Mouse (Mus musculus) lung, postnatal 36 days (tissue): ENCODE measurements around the gene Egln1.

Experiments used
- DNase-seq: peaks from one replicate; pipeline ENCODE4 v3.0.0; 2022; ENCODE audit warnings: mixed read lengths

The Egln1 gene

GRCm38 (mm10) chr8:124949209-124950068 lies at the start of gene Egln1:
Gene Egln1, minus strand, starts transcription at chr8:124949324.
- peak; percentile 83 for DNase-seq

- no peak for DNase-seq
Observed at GRCm38 (mm10) chr8:124995776-124996175, 46.7 kb upstream of the Egln1 start.

- no peak for DNase-seq
Observed at GRCm38 (mm10) chr8:124991668-124991926, 42.5 kb upstream of the Egln1 start.

GRCm38 (mm10) chr8:124990923-124991667 lies 42.0 kb upstream of the Egln1 start:
- DNase-seq, result no peak

- DNase-seq, result no peak
Observed at GRCm38 (mm10) chr8:124980828-124981227, 31.7 kb upstream of the Egln1 start.

- no peak for DNase-seq
Observed at GRCm38 (mm10) chr8:124980036-124980435, 30.9 kb upstream of the Egln1 start.

GRCm38 (mm10) chr8:124978026-124978425 lies 28.9 kb upstream of the Egln1 start:
- DNase-seq, result no peak

- DNase-seq, result no peak
Observed at GRCm38 (mm10) chr8:124976211-124976610, 27.1 kb upstream of the Egln1 start.

- DNase-seq, result no peak
Observed at GRCm38 (mm10) chr8:124974254-124974653, 25.1 kb upstream of the Egln1 start.

GRCm38 (mm10) chr8:124973221-124973620 lies 24.1 kb upstream of the Egln1 start:
- DNase-seq, result no peak

GRCm38 (mm10) chr8:124970312-124970933 lies 21.3 kb upstream of the Egln1 start:
- DNase-seq, result no peak

- DNase-seq, result no peak
Observed at GRCm38 (mm10) chr8:124964966-124965365, 15.8 kb upstream of the Egln1 start.

GRCm38 (mm10) chr8:124963246-124963645 lies 14.1 kb upstream of the Egln1 start:
- DNase-seq, result no peak

GRCm38 (mm10) chr8:124960226-124960880 lies 11.2 kb upstream of the Egln1 start:
- DNase-seq, result peak; percentile 12

- no peak for DNase-seq
Observed at GRCm38 (mm10) chr8:124959462-124960225, 10.5 kb upstream of the Egln1 start.

GRCm38 (mm10) chr8:124954572-124955082 lies 5.5 kb upstream of the Egln1 start:
- DNase-seq, result no peak

GRCm38 (mm10) chr8:124953188-124953587 lies 4.1 kb upstream of the Egln1 start:
- no peak for DNase-seq

- no peak for DNase-seq
Observed at GRCm38 (mm10) chr8:124950865-124951264, 1.7 kb upstream of the Egln1 start.

- DNase-seq, result peak; percentile 12
Observed at GRCm38 (mm10) chr8:124950069-124950456, 939 bp upstream of the Egln1 start.

GRCm38 (mm10) chr8:124948733-124949111 lies 402 bp downstream of the Egln1 start:
- DNase-seq, result peak; percentile 13

- peak; percentile 49 for DNase-seq
Observed at GRCm38 (mm10) chr8:124947865-124948732, 1.0 kb downstream of the Egln1 start.
